ENCODE assay signal across 9 mouse cellular contexts in genomic region chr4:128618246-128618911, GRCm38 (mm10). TPM values are rescaled to one million over a fixed set of nuclear protein-coding genes. Genes with fewer than 3 reads are reported as not detected.
DNase-seq lines count a peak whose midpoint lies in the region; ATAC-seq and TF ChIP-seq lines count a peak whose summit lies in the region.
"Had no signal": no experiment of that assay in that cellular context is flagged by ENCODE, and none has a peak within 500 bp of the region (broad histone marks: within the 10 kb centered on the region; RNA-seq: fewer than 3 reads in every experiment).

Gene Tlr12 (minus strand): TSS chr4:128618619.

- no peak for ATAC-seq in stomach, embryonic 15.5 days (ENCODE audit: insufficient read depth, low FRiP score, low read depth)
- no peak for ATAC-seq in stomach, postnatal 0 days (ENCODE audit: low FRiP score, low TSS enrichment)
- ATAC-seq in intestine, embryonic 16.5 days = peak; percentile 71
- no peak for ATAC-seq in liver, embryonic 12.5 days

- H3K27me3 ChIP-seq in stomach, embryonic 15.5 days (replicated peaks) = peaks cover 4% of the 10 kb centered on the region; the same call in 1 of the 2 replicates
- no peaks in the 10 kb centered on the region for H3K27me3 ChIP-seq in stomach, postnatal 0 days (ENCODE audit: control insufficient read depth, insufficient read depth, low read length)
- H3K27me3 ChIP-seq in intestine, embryonic 16.5 days (replicated peaks; ENCODE audit: control insufficient read depth, insufficient read depth, low read length) = no peaks in the 10 kb centered on the region
- H3K27me3 ChIP-seq in liver, embryonic 12.5 days (replicated peaks) = peaks cover 45% of the 10 kb centered on the region

- TF ChIP-seq EP300 in stomach, postnatal 0 days (optimal IDR thresholded peaks at IDR 0.05) = no peak

- no peak within 1 kb of the TSS for H3K4me3 ChIP-seq in stomach, embryonic 15.5 days (replicated peaks)
- no peak within 1 kb of the TSS for H3K4me3 ChIP-seq in stomach, postnatal 0 days (ENCODE audit: low read depth, low read length)
- 0 out of 2 replicates have a peak within 1 kb of the TSS, but pooled peaks have one; percentile 1 for H3K4me3 ChIP-seq in intestine, embryonic 16.5 days (ENCODE audit: low read length)
- H3K4me3 ChIP-seq in liver, embryonic 12.5 days = no peak within 1 kb of the TSS

- no peak for TF ChIP-seq CTCF in stomach, postnatal 0 days (IDR thresholded peaks at IDR 0.05; ENCODE audit: low read depth)

- no peak for DNase-seq in stomach, postnatal 0 days (ENCODE audit: low spot score)
- no peak for DNase-seq in right cerebral cortex, postnatal 10 days (ENCODE audit: low spot score in 2 of 2)
- no peak for DNase-seq in cerebellum, adult 11-12 months
- no peak for DNase-seq in left cerebral cortex, adult 18-20 months (ENCODE audit: low spot score in 2 of 2)
- DNase-seq: adrenal gland, postnatal 10 days; layer of hippocampus, adult 9-11 months had no signal

- peak within 1 kb of the TSS; percentile 19; the same call in 1 of the 2 replicates for H3K4me2 ChIP-seq in stomach, embryonic 15.5 days
- H3K4me2 ChIP-seq in stomach, postnatal 0 days (replicated peaks; ENCODE audit: low read depth) = no peak within 1 kb of the TSS
- peak within 1 kb of the TSS; percentile 29; the same call in 1 of the 2 replicates for H3K4me2 ChIP-seq in intestine, embryonic 16.5 days (ENCODE audit: low read depth, low read length)
- peak within 1 kb of the TSS; percentile 30 for H3K4me2 ChIP-seq in liver, embryonic 12.5 days

- 0 out of 2 replicates have a peak within 1 kb of the TSS, but pooled peaks have one; percentile 18 for H3K27ac ChIP-seq in stomach, embryonic 15.5 days
- no peak within 1 kb of the TSS for H3K27ac ChIP-seq in stomach, postnatal 0 days (replicated peaks)
- peak within 1 kb of the TSS; percentile 5; the same call in 1 of the 2 replicates for H3K27ac ChIP-seq in intestine, embryonic 16.5 days (ENCODE audit: low read length)
- peak within 1 kb of the TSS; percentile 17; the same call in 1 of the 2 replicates for H3K27ac ChIP-seq in liver, embryonic 12.5 days

- no peaks in the 10 kb centered on the region for H3K36me3 ChIP-seq in stomach, embryonic 15.5 days
- no peaks in the 10 kb centered on the region for H3K36me3 ChIP-seq in stomach, postnatal 0 days (ENCODE audit: control insufficient read depth, insufficient read depth, low read length)
- H3K36me3 ChIP-seq in intestine, embryonic 16.5 days (ENCODE audit: control insufficient read depth, insufficient read depth, low read length) = no peaks in the 10 kb centered on the region
- H3K36me3 ChIP-seq in liver, embryonic 12.5 days = no peaks in the 10 kb centered on the region

- peaks cover 11% of the 10 kb centered on the region for H3K4me1 ChIP-seq in stomach, embryonic 15.5 days
- no peaks in the 10 kb centered on the region for H3K4me1 ChIP-seq in stomach, postnatal 0 days (replicated peaks; ENCODE audit: control insufficient read depth, insufficient read depth)
- H3K4me1 ChIP-seq in intestine, embryonic 16.5 days (ENCODE audit: control insufficient read depth, insufficient read depth, low read length) = peaks cover 8% of the 10 kb centered on the region; the same call in 1 of the 2 replicates
- H3K4me1 ChIP-seq in liver, embryonic 12.5 days = peaks cover 28% of the 10 kb centered on the region

- WGBS in stomach, embryonic 15.5 days = 46% methylated on average over 15 of the region's 15 CpGs
- WGBS in stomach, postnatal 0 days = 52% methylated on average over 15 of the region's 15 CpGs
- 43% methylated on average over 15 of the region's 15 CpGs for WGBS in intestine, embryonic 16.5 days
- 28% methylated on average over 15 of the region's 15 CpGs for WGBS in liver, embryonic 12.5 days (ENCODE audit: insufficient replicate concordance)

- no peaks in the 10 kb centered on the region for H3K9me3 ChIP-seq in stomach, embryonic 15.5 days
- H3K9me3 ChIP-seq in stomach, postnatal 0 days (ENCODE audit: control insufficient read depth, low read length) = no peaks in the 10 kb centered on the region
- H3K9me3 ChIP-seq in intestine, embryonic 16.5 days (ENCODE audit: control insufficient read depth, low read length) = no peaks in the 10 kb centered on the region
- no peaks in the 10 kb centered on the region for H3K9me3 ChIP-seq in liver, embryonic 12.5 days (replicated peaks)

- no peak within 1 kb of the TSS for H3K9ac ChIP-seq in stomach, embryonic 15.5 days
- H3K9ac ChIP-seq in stomach, postnatal 0 days (ENCODE audit: low read length) = no peak within 1 kb of the TSS
- peak within 1 kb of the TSS; percentile 1; the same call in 1 of the 2 replicates for H3K9ac ChIP-seq in intestine, embryonic 16.5 days (ENCODE audit: low read depth, low read length)
- no peak within 1 kb of the TSS for H3K9ac ChIP-seq in liver, embryonic 12.5 days

RNA-seq across cellular contexts. Expression of gene Tlr12, which starts in this region (rescaled TPM):
- 1.5 and 1.7 TPM in 2 replicates for polyA plus RNA-seq in stomach, embryonic 15.5 days (2015; fragmentation: Nextera tagmentation; extraction: Ambion mirVana)
- 0.56 and 0.57 TPM in 2 replicates for polyA plus RNA-seq in stomach, postnatal 0 days (2015; fragmentation: Nextera tagmentation; extraction: Ambion mirVana)
- 2.2 and 2.5 TPM in 2 replicates for polyA plus RNA-seq in intestine, embryonic 16.5 days (2015; fragmentation: Nextera tagmentation; extraction: Ambion mirVana)
- polyA plus RNA-seq in liver, embryonic 12.5 days (2016; fragmentation: Nextera tagmentation; extraction: Ambion mirVana) = 1.4 and 1.5 TPM in 2 replicates
- 1 to 10 TPM; 1.5 to 1.7 TPM for total RNA-seq in left cerebral cortex, adult 18-20 months (2021)
